Mouse (Mus musculus) monocyte, adult 2 months (primary cell): ENCODE measurements around the gene Atp8a2.

Experiments used
- DNase-seq, 2 experiments: peaks; one replicate each; pipeline ENCODE4 v3.0.0; 2022; ENCODE audit warnings: low spot score in 2 of 2, low read depth in 1 of 2

Gene Atp8a2

DNA sequence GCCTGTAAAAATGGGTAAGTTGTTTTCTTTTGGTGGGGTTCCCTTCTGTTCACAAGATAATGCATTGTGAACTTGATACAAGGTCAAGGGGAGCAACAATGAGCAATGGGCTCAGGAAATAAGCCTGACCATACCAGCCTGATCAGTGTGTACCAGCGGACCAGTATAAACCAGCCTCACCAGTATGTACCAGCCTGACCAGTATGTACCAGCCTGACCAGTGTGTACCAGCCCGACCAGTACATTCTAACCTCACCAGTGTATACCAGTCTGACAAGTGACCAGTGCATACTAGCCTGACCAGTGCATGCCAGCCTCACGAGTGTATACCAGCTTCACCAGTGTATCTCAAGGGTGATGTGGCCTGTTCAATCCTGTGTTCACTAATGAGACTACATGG lies 33.6 kb downstream of the Atp8a2 start:
- no peak for DNase-seq

GRCm38 (mm10) chr14:60152373-60152772 lies 44.6 kb downstream of the Atp8a2 start:
- DNase-seq: no peak

DNA sequence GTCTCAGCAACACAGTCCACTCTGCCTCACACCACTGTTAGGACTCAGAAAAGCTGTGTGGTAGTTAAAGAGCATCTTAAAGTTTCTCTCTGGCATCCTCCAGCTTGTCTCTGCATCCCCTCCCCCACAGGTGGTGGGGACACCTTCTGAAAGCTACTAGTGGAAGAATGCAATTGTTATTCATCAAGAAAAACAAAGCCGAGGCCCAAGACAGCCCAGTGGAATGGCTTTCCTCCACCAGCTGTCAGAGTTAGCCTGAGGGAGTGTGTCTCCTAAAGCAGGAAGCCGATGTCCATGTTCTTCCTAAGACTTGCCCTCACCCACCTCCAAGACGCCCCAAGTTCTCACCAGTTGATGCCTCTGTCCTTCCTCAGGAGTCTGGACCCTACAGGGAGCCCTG lies 48.1 kb downstream of the Atp8a2 start:
- no peak for DNase-seq

DNA sequence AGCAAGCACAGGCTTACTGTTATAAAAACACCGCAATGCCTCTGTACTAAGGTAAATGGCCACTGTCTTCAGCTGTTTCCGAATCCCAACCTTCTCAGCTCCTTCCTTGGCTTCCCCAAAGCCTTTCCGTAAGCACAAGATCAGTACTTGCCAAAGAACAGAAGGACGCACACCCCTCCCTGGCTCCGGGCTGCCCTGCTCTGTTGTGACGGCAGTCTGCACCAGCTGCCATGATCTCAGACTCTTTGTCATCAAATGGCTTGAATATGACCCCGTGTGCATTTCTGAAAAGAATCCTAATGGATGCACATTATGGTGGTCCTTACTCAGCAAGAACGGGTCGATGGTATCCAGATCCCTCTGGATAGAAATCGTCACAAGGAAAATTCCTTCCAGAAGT lies 53.7 kb downstream of the Atp8a2 start:
- no peak for DNase-seq

DNA sequence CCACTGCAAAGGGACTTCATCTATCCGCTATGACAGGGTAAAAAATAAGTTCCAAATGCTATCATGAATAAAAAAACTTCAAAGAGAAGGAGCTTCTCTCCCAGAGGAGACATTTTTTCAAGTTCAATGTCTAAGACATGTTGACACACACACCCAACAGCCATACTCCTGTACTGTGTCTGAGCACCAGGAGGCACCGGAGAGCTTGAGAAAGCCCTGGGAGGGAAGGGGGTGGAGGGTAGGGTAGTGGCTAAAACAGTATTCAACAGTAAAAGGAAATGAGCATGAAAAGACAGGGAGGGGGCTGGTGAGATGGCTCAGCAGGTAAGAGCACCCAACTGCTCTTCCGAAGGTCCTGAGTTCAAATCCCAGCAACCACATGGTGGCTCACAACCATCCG lies 58.6 kb downstream of the Atp8a2 start:
- DNase-seq: no peak

DNA sequence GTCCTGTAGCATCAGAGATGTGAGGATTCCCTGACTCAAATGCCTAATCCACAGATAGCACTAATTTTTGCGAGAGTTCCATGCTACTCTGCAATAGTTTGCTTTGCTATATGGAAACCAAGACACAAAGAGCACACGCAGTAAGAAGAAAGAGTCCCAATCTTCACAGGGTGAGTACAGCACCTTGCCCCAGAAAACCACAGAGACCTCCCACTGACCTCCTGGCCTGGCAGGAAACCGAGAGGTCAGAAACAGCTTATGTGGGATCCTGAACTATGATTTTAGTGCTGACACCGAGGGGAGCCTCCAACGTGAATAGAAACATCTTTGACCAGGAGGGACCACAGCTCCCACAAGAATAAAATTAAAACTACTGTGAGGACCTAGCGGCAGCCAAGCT lies 59.2 kb downstream of the Atp8a2 start:
- DNase-seq: no peak

- no peak for DNase-seq
Observed at GRCm38 (mm10) chr14:60135801-60136200, 61.2 kb downstream of the Atp8a2 start.

DNA sequence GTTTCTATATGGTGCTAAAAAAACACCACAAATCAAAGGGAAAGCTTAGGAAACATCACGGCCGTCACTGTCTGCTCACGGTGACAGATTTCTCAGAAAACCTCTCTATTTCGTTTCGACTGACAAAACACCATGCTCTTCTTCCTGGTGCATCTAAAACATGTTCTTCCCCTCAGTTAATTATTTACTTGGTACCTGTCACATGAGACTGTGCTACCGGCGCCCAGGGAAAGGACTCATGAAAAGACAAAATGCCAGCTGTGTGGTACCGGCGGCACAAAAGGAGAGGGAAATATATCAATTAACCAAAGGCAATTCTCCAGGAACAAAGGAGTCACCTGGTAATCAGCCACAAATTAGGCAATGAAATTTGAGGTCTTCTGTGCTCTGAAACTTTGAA lies 62.3 kb downstream of the Atp8a2 start:
- no peak for DNase-seq

DNA sequence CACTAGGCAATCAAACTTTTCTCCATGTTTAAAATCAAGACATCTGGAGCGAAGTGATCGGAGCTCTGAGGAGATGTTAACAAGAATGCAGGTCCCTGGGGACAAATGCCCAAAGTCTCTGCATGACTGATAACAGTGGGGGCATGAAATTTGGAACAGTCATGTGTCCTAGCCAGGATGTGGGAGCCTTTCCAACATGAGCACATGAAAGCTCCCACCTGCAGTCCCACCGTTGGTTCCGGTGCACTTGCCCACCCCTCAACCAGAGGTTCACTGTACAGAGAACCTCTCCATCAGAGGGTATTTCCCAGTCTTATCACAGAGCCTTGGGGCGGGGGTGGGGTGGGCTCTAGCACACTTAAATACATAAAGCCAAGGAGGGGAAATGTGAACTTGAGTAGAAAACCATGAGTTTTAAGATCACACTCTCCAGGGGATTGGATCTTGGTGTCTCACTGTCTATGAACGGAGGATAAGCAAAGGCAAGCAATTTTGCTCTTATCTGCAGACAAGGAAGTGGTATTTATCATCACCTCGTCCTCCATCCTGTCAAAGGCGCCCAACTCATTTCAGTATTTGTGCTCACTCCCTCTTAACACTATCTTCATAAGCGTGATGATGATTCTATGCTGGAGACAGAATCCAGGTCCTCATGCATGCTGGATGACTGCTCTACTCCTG lies 65.6 kb downstream of the Atp8a2 start:
- no peak for DNase-seq

GRCm38 (mm10) chr14:60129564-60129963 lies 67.4 kb downstream of the Atp8a2 start:
- no peak for DNase-seq

- DNase-seq: no peak
Observed at GRCm38 (mm10) chr14:60125202-60125601, 71.8 kb downstream of the Atp8a2 start.

DNA sequence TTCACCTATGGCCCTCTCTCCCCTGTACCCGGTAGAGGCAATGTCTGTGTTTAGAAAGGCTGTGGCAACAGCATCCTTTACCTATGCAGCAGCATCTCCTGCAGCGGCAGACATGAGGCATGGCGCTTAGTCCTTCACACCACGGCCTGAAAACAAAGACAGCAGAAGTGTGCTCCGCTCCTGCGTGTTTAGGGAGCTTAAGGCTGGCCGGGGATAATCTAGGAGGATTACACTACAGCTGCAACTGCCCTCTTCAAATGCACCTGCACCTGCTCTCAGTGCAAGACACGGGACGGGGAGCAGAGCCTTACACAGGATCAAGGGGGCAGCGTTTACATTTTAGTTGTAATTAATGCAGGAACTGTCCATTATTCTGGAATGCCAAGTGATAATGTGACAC lies 75.4 kb downstream of the Atp8a2 start:
- no peak for DNase-seq

DNA sequence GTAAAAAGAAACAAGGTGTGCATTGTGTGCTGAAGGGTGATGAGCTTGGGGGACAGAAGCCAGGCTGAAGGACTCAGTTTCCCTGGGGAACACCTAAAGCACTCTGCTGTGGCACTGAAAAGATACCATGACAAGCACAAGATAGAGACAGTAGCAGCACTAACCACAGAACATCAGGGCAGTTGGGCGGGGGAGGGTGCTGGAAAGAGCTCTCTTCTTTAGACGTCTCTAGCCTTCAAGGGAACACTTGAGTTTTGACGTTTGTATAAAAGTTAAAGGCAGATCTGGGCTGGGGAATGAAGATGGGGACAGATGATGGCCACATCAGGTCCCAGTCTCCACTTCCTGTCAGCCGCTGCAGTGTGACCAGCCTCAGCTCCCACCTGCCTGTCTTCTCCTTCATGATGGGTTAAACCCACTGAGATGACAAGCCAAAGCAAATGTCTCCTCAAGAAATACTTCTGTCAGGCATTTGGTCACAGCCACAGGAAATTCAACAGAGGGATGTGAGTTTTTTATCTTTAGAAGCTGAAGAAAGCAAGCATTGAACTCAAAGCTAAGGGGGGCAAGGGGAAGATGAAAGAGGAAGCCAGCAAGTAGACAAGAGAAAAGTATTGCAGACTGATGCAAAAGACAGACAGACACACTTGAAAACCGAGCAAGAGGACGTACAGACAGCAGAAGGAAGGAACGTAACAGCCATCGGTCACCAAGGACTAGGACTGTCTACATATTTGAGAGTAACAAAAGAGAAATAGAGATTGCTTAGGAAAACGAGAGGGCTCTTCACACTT lies 79.0 kb downstream of the Atp8a2 start:
- DNase-seq: no peak

DNA sequence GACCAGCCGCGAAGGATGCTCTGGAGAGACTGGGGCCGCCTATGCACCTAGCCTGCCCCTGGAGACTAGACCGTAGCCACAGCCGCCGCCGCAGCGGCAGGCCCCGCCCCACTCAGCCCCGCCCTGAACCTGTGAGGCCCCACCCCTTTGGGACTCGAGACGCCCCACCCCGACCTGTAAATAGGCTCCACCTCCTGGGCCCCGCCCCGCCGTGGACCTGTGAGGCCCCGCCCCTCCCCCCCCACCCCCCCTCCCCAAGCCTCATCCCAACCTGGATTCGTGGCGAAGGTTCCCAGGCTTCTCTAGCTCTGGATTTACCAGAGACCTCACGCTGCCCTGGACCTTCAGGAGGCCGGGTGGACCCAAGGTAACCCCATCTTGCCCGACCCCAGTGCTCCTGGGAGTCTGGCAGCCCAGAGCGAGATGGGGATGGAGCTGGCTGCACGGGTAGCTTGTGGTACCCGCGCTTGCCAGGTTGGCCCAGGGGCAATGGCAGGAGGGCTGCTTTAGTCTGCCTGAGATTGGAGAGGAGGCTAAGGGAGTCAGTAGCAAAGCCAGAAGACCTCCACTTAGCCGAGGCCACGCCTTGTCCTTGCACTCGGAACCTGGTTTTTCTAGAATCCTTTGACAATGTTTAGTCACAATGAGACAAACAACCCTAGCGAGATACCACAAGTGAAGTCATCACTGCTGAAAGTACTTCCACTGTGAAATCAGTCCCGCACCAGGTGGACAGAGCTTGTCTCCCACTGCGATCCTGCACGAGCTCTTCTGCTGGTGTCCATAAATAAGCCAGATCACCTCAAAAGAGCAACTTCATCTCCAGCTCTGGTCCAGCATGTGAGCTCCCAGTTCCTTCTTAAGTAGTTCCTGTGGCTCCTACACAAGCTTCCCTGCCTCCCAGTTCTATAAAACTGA lies 109.9 kb downstream of the Atp8a2 start:
- DNase-seq: no peak

DNA sequence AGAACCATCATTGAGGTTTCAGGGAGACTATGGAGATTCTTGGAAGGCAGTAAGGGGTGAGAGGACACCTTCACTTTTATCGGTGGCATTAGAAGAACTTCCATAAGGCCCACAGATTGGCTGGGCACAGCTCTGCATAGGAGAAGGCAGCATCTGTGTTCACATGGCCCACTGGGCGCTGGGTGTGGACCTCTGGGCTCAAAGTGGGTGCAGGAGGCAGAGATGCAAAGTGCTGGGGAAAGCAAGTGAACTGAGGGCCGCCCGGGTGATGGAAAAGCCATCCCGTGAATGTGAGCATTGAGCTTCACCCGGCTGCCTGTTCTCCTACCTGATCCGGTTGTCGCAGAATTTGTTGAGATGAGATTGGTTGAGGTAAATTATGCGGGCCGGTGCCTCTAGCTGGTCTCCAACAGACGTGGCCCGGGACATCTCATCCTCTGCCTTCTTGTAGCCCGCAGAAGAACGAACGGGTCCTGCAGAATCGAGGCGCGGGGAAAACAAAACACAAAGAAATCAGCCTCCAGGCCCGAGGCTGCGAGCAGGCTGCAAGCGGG lies 110.6 kb downstream of the Atp8a2 start:
- no peak for DNase-seq

DNA sequence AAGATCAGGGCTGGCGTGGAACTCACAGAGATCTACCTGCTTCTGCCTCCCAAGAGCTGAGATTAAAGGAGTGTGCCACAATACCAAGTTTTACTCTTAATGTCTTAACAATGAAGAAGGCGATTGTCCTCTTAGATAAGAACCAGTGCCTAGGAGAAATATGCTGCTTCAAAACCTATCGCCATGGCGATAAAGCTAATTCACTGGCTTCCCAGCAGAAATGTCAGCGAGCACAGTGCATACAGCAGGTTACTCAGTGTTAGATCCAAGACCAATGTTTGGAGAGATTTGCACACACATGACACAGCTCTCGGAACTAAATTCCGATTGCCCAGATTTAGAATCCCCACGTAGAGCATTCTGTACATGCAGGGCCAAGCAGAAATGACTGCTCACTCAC lies 114.2 kb downstream of the Atp8a2 start:
- DNase-seq: no peak

- no peak for DNase-seq
Observed at GRCm38 (mm10) chr14:60072496-60072895, 124.5 kb downstream of the Atp8a2 start.

- DNase-seq: no peak
Observed at GRCm38 (mm10) chr14:60065186-60065585, 131.8 kb downstream of the Atp8a2 start.

DNA sequence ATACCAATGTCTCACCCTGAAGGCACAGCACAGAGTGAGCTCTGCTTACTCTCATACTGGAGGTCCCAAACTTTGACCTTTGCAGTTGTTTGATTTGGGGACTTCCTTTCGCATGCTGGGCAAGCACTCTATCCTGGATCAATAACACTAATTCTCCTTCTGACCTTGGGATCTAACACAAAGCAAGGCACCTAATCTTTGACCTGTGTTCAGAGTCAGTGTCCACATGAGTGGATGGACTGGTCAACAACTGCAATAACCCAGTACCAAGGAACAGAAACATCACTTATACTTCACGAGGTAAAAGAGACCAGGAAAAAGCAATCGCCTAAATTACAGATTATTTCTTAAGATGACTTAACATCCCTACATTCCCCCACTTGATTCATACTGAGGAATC lies 136.0 kb downstream of the Atp8a2 start:
- no peak for DNase-seq

DNA sequence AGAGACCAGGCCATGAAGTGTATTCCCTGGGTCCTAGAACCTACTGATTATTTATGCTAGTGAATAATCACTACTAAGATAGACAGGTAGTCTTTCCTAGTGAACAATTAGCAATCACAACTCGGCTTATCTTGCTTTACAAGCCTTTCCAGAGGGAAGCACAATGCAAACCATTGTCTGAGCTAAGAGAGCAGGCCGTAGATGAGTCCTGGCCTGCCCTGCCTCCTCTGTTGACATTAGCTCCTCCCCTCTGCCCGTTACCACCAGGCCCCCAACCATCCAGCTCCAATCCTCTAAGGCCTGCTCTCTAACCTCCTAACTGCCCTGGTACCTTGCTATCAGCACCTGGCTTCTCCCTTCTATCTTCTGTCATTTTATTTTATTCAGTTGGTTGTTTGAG lies 138.1 kb downstream of the Atp8a2 start:
- no peak for DNase-seq

DNA sequence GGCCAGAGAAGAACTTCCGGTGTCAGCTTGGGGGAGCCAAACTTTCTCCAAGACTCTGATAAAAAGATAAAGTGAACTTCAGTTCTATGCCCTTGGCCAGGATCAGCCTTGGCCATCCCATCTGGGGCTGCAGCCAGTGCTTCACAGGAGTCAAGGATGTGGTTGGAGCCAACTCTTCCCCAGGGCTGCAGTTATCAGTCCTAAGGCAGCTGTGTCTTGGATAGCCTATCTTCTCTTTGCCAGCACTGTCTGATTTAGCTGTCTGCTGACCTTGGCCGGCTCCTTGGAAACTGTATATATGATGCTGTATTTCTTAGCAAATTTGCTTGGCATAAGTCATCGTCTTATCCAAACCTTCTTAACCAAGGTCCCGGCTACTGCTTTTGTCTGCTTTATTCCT lies 141.7 kb downstream of the Atp8a2 start:
- DNase-seq: no peak
